Mouse (Mus musculus) ES-Bruce4 (cell line): ENCODE measurements at regions not wholly inside any gene's neighbourhood (a gene's known extent, or its start where the extent isn't known, plus 50 kb on each side); places are given as distances from the start of the nearest gene placed in this dataset.

Experiments
- H3K27ac ChIP-seq: 2 replicates; pipeline ENCODE4 v1.5.1; 2012; ENCODE audit warnings: low read length, inconsistent platforms; ENCODE audit not compliant: insufficient read depth
- H3K27me3 ChIP-seq: 2 replicates; pipeline ENCODE4 v1.6.1; 2012; ENCODE audit warnings: mild to moderate bottlenecking, low read length, inconsistent platforms; ENCODE audit not compliant: control insufficient read depth, poor library complexity, insufficient read depth, severe bottlenecking
- H3K36me3 ChIP-seq: 2 replicates; pipeline ENCODE4 v1.6.1; 2012; ENCODE audit warnings: inconsistent platforms, mild to moderate bottlenecking, low read length, moderate library complexity; ENCODE audit not compliant: control insufficient read depth, poor library complexity, insufficient read depth, severe bottlenecking
- H3K4me1 ChIP-seq: one replicate; pipeline ENCODE4 v1.8.1; 2011; ENCODE audit warnings: low read length; ENCODE audit not compliant: control insufficient read depth, insufficient read depth
- H3K4me3 ChIP-seq: 2 replicates; pipeline ENCODE4 v1.5.1; 2011; ENCODE audit warnings: low read depth, mild to moderate bottlenecking, low read length
- H3K9ac ChIP-seq: 2 replicates; pipeline ENCODE4 v1.6.1; 2012; ENCODE audit warnings: low read depth, mild to moderate bottlenecking, inconsistent platforms; ENCODE audit not compliant: poor library complexity, severe bottlenecking
- H3K9me3 ChIP-seq: replicated peaks from 2 replicates; pipeline ENCODE4 v1.6.1; 2012; ENCODE audit warnings: mild to moderate bottlenecking, low read length, inconsistent platforms; ENCODE audit not compliant: control insufficient read depth, poor library complexity, insufficient read depth, severe bottlenecking
- CTCF ChIP-seq: IDR thresholded peaks from one replicate; pipeline ENCODE4 v1.8.1; 2011; ENCODE audit warnings: low read depth, low read length
- EP300 ChIP-seq: IDR thresholded peaks from 2 replicates; pipeline ENCODE4 v1.6.1; 2011; ENCODE audit warnings: low read depth, low read length; ENCODE audit not compliant: insufficient read depth
- POLR2A ChIP-seq: IDR thresholded peaks from one replicate; pipeline ENCODE4 v1.8.1; 2011; ENCODE audit warnings: low read length; ENCODE audit not compliant: insufficient read depth

DNA sequence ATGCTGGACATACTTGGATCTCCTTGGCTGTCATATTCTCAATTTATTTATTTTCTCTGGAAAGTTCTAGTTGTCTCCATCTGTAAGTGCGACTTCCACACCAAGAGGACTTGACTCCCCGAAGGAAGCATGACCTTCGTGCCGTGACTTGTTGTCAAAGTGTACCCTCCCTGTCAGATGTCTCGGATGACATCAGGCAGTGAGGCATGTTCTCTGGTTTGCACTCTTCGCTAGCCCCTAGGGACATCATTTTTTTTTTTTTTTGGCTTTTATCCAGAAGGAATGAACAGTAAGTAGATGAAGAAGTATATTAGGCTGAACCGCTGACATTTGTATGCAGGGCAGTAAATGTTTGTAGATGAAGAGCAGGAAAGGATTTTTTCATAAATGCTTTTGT is 145.2 kb upstream of the Mki67 start:
- Histone ChIP-seq H3K27me3 (0 out of 2 replicates have a peak, but pooled peaks cover under 1% of the 10 kb centered on the region), H3K4me1 (no peaks in the 10 kb centered on the region), H3K9ac (no peak overlapping the region), H3K36me3 (no peaks in the 10 kb centered on the region), H3K4me3 (no peak overlapping the region), H3K9me3 (no peaks in the 10 kb centered on the region), H3K27ac (no peak overlapping the region)
- TF ChIP-seq EP300: no peak
- no peak for TF ChIP-seq CTCF
- no peak for TF ChIP-seq POLR2A

DNA sequence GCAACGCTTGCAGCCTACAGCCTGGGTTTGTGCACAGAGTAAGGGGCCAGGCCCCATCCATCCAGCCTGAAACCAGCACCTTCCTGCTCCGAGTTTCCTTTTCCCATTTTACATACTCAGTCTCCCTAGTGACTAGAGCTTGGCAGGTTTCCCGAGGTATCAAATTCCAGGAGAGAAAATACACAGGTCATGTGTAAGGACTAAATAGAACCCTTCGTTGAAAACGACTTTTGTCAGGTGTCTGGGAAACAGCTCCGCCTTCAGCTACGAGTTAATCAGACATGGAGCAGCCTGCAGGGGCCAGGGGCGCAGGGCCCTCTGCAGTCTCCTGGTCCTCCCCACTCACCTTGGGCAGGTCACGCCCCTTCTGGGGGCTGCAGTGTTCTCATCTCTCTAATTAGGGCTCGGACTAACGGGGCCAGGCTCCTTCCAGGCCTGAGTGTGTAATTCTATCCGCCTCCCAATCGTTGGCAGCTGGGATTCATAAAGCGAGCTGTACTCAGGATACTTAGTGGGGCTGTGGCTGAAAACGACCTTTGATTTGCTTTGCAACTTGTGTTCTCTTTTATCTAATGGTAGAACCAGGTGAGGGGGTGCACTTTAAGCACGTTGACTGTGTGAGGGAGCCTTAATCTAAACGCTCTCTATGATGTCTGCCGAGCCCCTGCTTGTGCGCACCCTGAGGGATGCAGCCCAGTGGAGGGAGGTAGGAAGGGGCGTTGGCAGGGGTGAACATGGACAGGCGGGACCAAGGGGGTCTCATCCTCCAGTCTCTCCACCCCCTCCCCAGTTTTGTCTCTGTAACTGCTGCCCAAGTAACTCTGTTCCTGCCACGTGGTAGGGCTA is 147.6 kb upstream of the Mki67 start:
- Histone ChIP-seq H3K9me3 (no peaks in the 10 kb centered on the region), H3K4me3 (no peak overlapping the region), H3K4me1 (no peaks in the 10 kb centered on the region), H3K9ac (no peak overlapping the region), H3K27me3 (no peaks in the 10 kb centered on the region), H3K36me3 (no peaks in the 10 kb centered on the region), H3K27ac (no peak overlapping the region)
- no peak for TF ChIP-seq POLR2A
- no peak for TF ChIP-seq EP300
- TF ChIP-seq CTCF: no peak

DNA sequence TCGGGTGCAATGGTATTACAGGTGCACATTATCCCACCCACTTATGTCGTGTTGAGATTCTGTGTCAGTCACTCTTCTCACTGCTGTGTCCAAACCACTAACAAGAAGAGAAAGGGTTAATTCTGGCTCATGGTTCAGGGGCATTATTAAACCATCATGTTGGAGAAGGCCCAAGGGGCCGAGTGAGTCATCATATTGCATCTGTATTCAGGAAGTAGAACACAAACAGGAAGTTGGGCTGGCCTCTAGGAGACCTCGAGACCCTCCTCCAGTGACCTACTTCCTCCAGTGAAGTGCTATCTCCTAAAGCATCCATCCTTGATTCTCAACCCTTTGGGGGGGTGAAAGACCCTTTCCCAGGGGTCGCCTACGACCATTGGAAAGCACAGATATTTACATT is 154.8 kb upstream of the Mki67 start:
- Histone ChIP-seq H3K9ac (no peak overlapping the region), H3K9me3 (no peaks in the 10 kb centered on the region), H3K36me3 (no peaks in the 10 kb centered on the region), H3K27ac (no peak overlapping the region), H3K27me3 (no peaks in the 10 kb centered on the region), H3K4me1 (no peaks in the 10 kb centered on the region), H3K4me3 (no peak overlapping the region)
- TF ChIP-seq CTCF (no peak), POLR2A (no peak), EP300 (no peak)

DNA sequence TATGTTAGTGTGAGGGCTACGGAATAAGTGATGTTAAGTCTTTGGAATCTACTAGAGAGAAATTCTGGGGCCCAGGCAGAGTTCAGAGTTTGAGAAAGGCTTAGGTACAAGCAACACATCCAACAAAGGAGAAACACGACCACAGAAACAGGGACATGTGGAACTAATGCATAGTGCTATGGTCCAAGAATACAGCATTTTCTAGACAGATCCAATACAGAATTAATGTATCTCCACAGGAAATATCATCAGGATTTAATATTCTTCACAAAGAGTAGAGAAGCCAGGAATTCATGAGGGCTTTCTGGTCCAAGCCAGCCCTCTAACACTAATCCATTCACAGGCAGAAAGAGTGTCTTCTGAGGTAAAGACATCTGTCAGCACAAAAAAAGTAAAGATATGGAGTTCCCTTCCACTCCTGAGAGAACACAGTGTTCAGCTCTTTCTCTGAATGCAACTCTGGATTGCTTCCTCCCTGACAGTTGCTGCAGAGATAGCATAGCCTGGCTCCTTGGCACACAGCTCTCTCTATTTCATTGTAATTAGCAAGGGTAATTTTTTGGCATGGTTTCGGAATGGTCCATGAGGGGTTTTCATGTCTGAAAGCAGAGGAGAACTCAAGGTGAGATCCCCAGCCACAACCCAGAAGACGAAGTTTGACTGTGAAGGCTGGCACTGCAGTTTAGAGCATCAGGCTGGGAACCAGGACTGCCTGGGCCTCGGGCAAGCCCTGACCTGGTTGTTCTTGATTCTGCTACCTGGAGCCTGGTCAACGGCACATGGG is 161.1 kb upstream of the Mki67 start:
- no peak overlapping the region for H3K27ac ChIP-seq
- no peak overlapping the region for H3K9ac ChIP-seq

DNA sequence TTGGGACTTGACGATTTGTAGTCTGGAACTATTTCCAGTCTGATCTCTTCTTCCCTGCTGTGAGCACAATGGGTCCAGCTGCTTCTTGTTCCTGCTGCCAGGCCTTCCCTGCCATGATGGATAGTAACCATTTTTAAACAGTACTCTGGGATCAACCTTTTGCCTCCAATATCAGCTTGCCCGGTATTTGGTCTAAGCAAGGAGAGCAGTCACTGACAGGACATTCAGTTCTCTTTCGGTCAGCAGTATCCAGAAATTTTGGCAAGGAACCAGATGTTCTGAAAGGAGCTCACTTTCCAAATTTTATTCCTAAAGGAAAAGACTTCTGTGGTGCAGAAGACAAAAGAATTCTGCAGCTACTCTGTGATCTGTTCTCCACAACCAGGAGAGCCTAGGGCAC is 162.6 kb upstream of the Mki67 start:
- Histone ChIP-seq H3K9me3 (no peaks in the 10 kb centered on the region), H3K4me1 (no peaks in the 10 kb centered on the region), H3K27me3 (no peaks in the 10 kb centered on the region), H3K36me3 (no peaks in the 10 kb centered on the region), H3K27ac (no peak overlapping the region), H3K4me3 (no peak overlapping the region), H3K9ac (no peak overlapping the region)
- TF ChIP-seq EP300 (no peak), POLR2A (no peak), CTCF (no peak)

More for the DNA sequence above, 161.1 kb upstream of the Mki67 start:
- H3K9me3 ChIP-seq: no peaks in the 10 kb centered on the region
- TF ChIP-seq POLR2A: no peak
- no peaks in the 10 kb centered on the region for H3K4me1 ChIP-seq
- no peaks in the 10 kb centered on the region for H3K27me3 ChIP-seq
- H3K4me3 ChIP-seq: no peak overlapping the region
- no peaks in the 10 kb centered on the region for H3K36me3 ChIP-seq

DNA sequence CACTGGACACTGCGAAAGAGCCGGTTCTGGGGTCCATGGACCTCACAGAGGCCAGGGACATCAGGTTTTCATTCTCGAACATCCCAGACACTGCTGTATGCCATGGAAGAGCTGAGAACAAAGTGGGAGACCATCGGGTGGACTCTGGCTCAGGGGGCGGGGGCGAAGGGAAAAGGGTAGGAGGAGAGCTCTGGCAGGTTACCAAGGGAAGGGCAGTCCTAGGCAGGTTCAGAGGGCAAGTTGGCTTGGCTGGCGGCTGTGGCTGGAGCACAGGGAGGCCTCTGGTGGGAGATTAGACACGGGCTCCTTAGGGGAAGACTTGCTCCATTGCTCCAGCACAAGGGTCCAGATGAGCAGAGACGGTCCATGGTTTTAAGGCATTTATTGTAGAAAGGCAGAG is 164.3 kb upstream of the Mki67 start:
- no peaks in the 10 kb centered on the region for H3K9me3 ChIP-seq
- H3K27ac ChIP-seq: no peak overlapping the region
- TF ChIP-seq POLR2A: no peak
- TF ChIP-seq CTCF: no peak
- no peak for TF ChIP-seq EP300
- no peak overlapping the region for H3K9ac ChIP-seq
- H3K4me3 ChIP-seq: no peak overlapping the region
- H3K36me3 ChIP-seq: no peaks in the 10 kb centered on the region
- H3K4me1 ChIP-seq: no peaks in the 10 kb centered on the region
- H3K27me3 ChIP-seq: no peaks in the 10 kb centered on the region
